Mouse (Mus musculus) kidney, embryonic 14.5 days (tissue): ENCODE measurements around the gene Inpp5a. TPM values are rescaled to one million over a fixed set of nuclear protein-coding genes. Genes with fewer than 3 reads are reported as not detected.
A peak's percentile ranks its signal among the peaks of the same experiment; 100 is the strongest.

Experiments
- ATAC-seq: fragments of 200-750 bp; cut with Nextera tagmentation; 2 replicates; pipeline ENCODE4 v1.8.0; 2017; ENCODE audit warnings: moderate number of reproducible peaks, mild to moderate bottlenecking, moderate TSS enrichment, moderate library complexity; ENCODE audit not compliant: low FRiP score, low TSS enrichment
- H3K27ac ChIP-seq: fragments of 300-500 bp; sonication (generic); 2 replicates; pipeline ENCODE4 v1.5.1; 2014; ENCODE audit warnings: low read depth, mild to moderate bottlenecking, low read length, moderate library complexity, mixed read lengths
- H3K27me3 ChIP-seq: fragments of 300-500 bp; sonication (generic); 2 replicates; pipeline ENCODE4 v1.6.1; 2014; ENCODE audit warnings: mild to moderate bottlenecking, low read length; ENCODE audit not compliant: control insufficient read depth, insufficient read depth
- H3K36me3 ChIP-seq: fragments of 300-500 bp; sonication (generic); 2 replicates; pipeline ENCODE4 v1.6.1; 2014; ENCODE audit warnings: low read length, mixed read lengths; ENCODE audit not compliant: control insufficient read depth, insufficient read depth
- H3K4me1 ChIP-seq: fragments of 300-500 bp; sonication (generic); 2 replicates; pipeline ENCODE4 v1.6.1; 2014; ENCODE audit warnings: low read length, mixed read lengths; ENCODE audit not compliant: control insufficient read depth, insufficient read depth
- H3K4me2 ChIP-seq: fragments of 300-500 bp; sonication (generic); replicated peaks from 2 replicates; pipeline ENCODE4 v1.6.1; 2014; ENCODE audit warnings: low read depth, mild to moderate bottlenecking, low read length
- H3K4me3 ChIP-seq: fragments of 300-500 bp; sonication (generic); 2 replicates; pipeline ENCODE4 v1.5.1; 2014; ENCODE audit warnings: mild to moderate bottlenecking, low read length
- H3K9ac ChIP-seq: fragments of 300-500 bp; sonication (generic); 2 replicates; pipeline ENCODE4 v1.6.1; 2014; ENCODE audit warnings: low read depth, mild to moderate bottlenecking, low read length, moderate library complexity
- H3K9me3 ChIP-seq: fragments of 300-500 bp; sonication (generic); 2 replicates; pipeline ENCODE4 v1.6.1; 2016; ENCODE audit warnings: low read length; ENCODE audit not compliant: control insufficient read depth
- WGBS: fragments of 180-500 bp; shearing (Covaris S2); extraction: QIAGEN DNeasy Blood & Tissue Kit; methylation state at CpG from one replicate; pipeline ENCODE4 v1.1.7; 2014; 5-methylcytosine and 5-hydroxymethylcytosine counted together
- polyA plus RNA-seq: library from polyadenylated mRNA; unstranded; fragments of >200 nt; fragmentation: Nextera tagmentation; extraction: Ambion mirVana; gene quantifications from 2 replicates; pipeline ENCODE4 v1.2.1, GENCODE M21; 2014

The Inpp5a gene
- polyA plus RNA-seq, 1 experiment from 2014 or later, result 26.1 TPM

- no peak overlapping the region for H3K27ac ChIP-seq
- 56% methylated on average over 12 of the region's 12 CpGs for WGBS
- ATAC-seq, result peak; percentile 77; the same call in 1 of the 2 replicates
Observed at GRCm38 (mm10) chr7:139615767-139616766, 227.2 kb downstream of the Inpp5a start.

GRCm38 (mm10) chr7:139622568-139622967, 233.7 kb downstream of the Inpp5a start:
- no peak overlapping the region for H3K4me2 ChIP-seq

More at GRCm38 (mm10) chr7:139615767-139616766, 227.2 kb downstream of the Inpp5a start:
- H3K9ac ChIP-seq, result no peak overlapping the region
- no peak overlapping the region for H3K4me2 ChIP-seq
- H3K9me3 ChIP-seq, result no peaks in the 10 kb centered on the region
- no peak overlapping the region for H3K4me3 ChIP-seq
- H3K27me3 ChIP-seq, result no peaks in the 10 kb centered on the region
- H3K36me3 ChIP-seq, result no peaks in the 10 kb centered on the region
- H3K4me1 ChIP-seq, result no peaks in the 10 kb centered on the region

GRCm38 (mm10) chr7:139625156-139625555, 236.2 kb downstream of the Inpp5a start:
- 83% methylated on average over 9 of the region's 9 CpGs for WGBS
- no peak overlapping the region for H3K27ac ChIP-seq
- no peak overlapping the region for H3K4me3 ChIP-seq
- no peaks in the 10 kb centered on the region for H3K9me3 ChIP-seq
- H3K4me2 ChIP-seq, result no peak overlapping the region
- no peaks in the 10 kb centered on the region for H3K4me1 ChIP-seq
- H3K27me3 ChIP-seq, result no peaks in the 10 kb centered on the region
- H3K36me3 ChIP-seq, result no peaks in the 10 kb centered on the region
- ATAC-seq, result no peak
- H3K9ac ChIP-seq, result no peak overlapping the region

More at GRCm38 (mm10) chr7:139622568-139622967, 233.7 kb downstream of the Inpp5a start:
- no peak overlapping the region for H3K4me3 ChIP-seq
- no peaks in the 10 kb centered on the region for H3K27me3 ChIP-seq
- H3K27ac ChIP-seq, result no peak overlapping the region
- H3K36me3 ChIP-seq, result no peaks in the 10 kb centered on the region
- H3K4me1 ChIP-seq, result no peaks in the 10 kb centered on the region
- WGBS, result 81% methylated on average over 13 of the region's 13 CpGs
- no peak for ATAC-seq
- no peak overlapping the region for H3K9ac ChIP-seq
- no peaks in the 10 kb centered on the region for H3K9me3 ChIP-seq

Other genes with a start within 250 kb of the Inpp5a start
- 5.7 and 6.6 TPM in 2 replicates for gene Lrrc27, start 176.1 kb upstream of the Inpp5a start, polyA plus RNA-seq
- gene Stk32c, start 175.8 kb upstream of the Inpp5a start, polyA plus RNA-seq, result 0.29 TPM in 1 of 2 replicates, not detected in the other
- gene Pwwp2b, start 140.6 kb upstream of the Inpp5a start, polyA plus RNA-seq, result 5.3 and 7.3 TPM in 2 replicates
- gene Nkx6-2, start 193.7 kb downstream of the Inpp5a start, polyA plus RNA-seq, result not detected in 2 replicates